Mouse (Mus musculus): ENCODE data around the gene Cnga1.

DNA sequence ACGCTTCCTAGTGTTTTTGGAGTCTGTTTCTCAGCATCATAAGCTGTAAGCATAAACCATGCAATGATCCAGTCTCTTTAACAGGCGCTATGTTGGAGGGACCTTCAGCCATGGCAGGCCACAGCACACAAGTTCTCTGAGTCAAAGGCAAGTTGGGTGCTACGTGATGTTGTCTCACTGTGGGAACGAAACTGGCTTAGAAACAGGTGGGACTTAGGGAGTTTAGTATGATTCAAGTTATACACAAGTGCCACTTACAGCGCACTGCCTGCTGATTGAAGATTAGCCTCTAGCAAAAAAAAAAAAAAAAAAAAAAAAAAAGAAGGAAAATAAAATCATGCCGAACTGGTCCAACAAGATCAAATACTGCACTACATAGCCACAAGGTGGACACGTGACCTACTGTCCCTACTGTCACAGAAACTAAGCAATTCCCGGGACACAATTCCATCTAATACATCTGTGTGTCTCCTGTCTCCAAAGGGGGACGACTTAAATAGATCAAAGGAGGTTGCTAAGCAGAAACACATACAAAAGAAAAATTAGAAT lies 31.0 kb upstream of the Cnga1 start:
- TF ChIP-seq CTCF (IDR thresholded peaks at IDR 0.05; ENCODE audit: low read depth, low read length) = no peak
- no peak for TF ChIP-seq POLR2A (IDR thresholded peaks at IDR 0.05; ENCODE audit: borderline replicate concordance, low read depth, low read length)
